Comparison of ENCODE assay signal across 10 mouse cellular contexts in the genomic region with DNA sequence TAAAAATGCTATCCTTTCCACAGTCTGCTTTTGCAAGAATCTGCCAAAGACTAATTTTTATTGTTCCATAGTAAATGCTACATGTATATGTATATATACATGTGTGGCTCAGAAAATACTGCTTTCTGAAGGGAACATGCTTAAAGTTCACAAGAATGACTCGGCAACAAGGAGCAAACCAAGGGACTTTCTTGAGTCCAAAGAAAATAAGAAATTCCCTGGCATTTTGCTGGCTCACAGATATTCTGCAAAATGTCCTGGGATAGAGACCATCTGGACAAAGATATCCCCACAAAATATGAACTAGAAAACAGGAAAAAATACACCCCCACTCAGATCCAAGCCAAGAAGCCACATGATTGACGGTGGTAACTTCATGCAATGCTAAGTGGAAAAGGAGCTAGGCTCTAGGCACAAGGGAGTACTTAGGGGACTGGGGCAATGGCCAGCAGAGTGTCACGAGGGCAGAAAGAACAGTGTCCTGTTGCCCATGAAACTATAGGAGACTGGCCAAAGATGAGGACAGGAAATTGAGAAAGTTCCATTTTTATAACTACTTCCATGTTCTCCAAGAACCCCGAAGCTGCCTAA.
A peak's percentile ranks its signal among the peaks of the same experiment; 100 is the strongest.
DNase-seq lines count a peak whose midpoint lies in the region; ATAC-seq and TF ChIP-seq lines count a peak whose summit lies in the region.
"Had no signal": no experiment of that assay in that cellular context is flagged by ENCODE, and none has a peak within 500 bp of the region (broad histone marks: within the 10 kb centered on the region; RNA-seq: fewer than 3 reads in every experiment).

No protein-coding gene starts in this region.

- no peak overlapping the region for H3K4me3 ChIP-seq in heart, postnatal 0 days (ENCODE audit: low read depth, low read length)
- H3K4me3 ChIP-seq in neural tube, embryonic 15.5 days (replicated peaks) = no peak overlapping the region
- H3K4me3 ChIP-seq: embryonic facial prominence, embryonic 13.5 days; limb, embryonic 13.5 days had no signal

- peak; percentile 6 to 8 for DNase-seq in spleen, postnatal 36 days (ENCODE audit: low spot score in 2 of 2)
- DNase-seq in spleen, postnatal 10 days (ENCODE audit: low spot score in 2 of 2) = no peak
- peak; percentile 12 for DNase-seq in heart, postnatal 0 days (ENCODE audit: low spot score)
- DNase-seq in kidney, postnatal 14 days = peak; percentile 76
- no peak for DNase-seq in layer of hippocampus, postnatal 36 days
- no peak for DNase-seq in retina, embryonic 14.5 days (ENCODE audit: low spot score)
- no peak for DNase-seq in liver

- TF ChIP-seq CTCF in heart, postnatal 0 days (IDR thresholded peaks at IDR 0.05; ENCODE audit: low read depth) = no peak

- 66% methylated on average over 4 of the region's 4 CpGs for WGBS in heart, postnatal 0 days
- 48% methylated on average over 4 of the region's 4 CpGs for WGBS in neural tube, embryonic 15.5 days

- H3K9ac ChIP-seq in heart, postnatal 0 days (replicated peaks; ENCODE audit: low read depth, low read length) = no peak overlapping the region
- H3K9ac ChIP-seq in neural tube, embryonic 15.5 days (replicated peaks) = no peak overlapping the region
- H3K9ac ChIP-seq: embryonic facial prominence, embryonic 13.5 days; limb, embryonic 13.5 days had no signal

- ATAC-seq in heart, postnatal 0 days (ENCODE audit: insufficient read depth, low read depth) = no peak
- ATAC-seq in neural tube, embryonic 15.5 days (ENCODE audit: low FRiP score) = no peak; the same call in 1 of the 2 replicates

- no peaks in the 10 kb centered on the region for H3K4me1 ChIP-seq in heart, postnatal 0 days (ENCODE audit: control insufficient read depth, insufficient read depth)
- peaks cover 15% of the 10 kb centered on the region for H3K4me1 ChIP-seq in neural tube, embryonic 15.5 days

- H3K27me3 ChIP-seq in heart, postnatal 0 days (ENCODE audit: control insufficient read depth, insufficient read depth, low read length) = no peaks in the 10 kb centered on the region
- no peaks in the 10 kb centered on the region for H3K27me3 ChIP-seq in neural tube, embryonic 15.5 days (replicated peaks)
- H3K27me3 ChIP-seq: embryonic facial prominence, embryonic 13.5 days; limb, embryonic 13.5 days had no signal

- H3K4me2 ChIP-seq in heart, postnatal 0 days (ENCODE audit: low read depth, low read length) = no peak overlapping the region
- H3K4me2 ChIP-seq in neural tube, embryonic 15.5 days = peak overlapping the region; percentile 56

- H3K36me3 ChIP-seq in heart, postnatal 0 days (replicated peaks; ENCODE audit: control insufficient read depth, insufficient read depth, low read length) = no peaks in the 10 kb centered on the region
- H3K36me3 ChIP-seq in neural tube, embryonic 15.5 days = no peaks in the 10 kb centered on the region
- H3K36me3 ChIP-seq: embryonic facial prominence, embryonic 13.5 days; limb, embryonic 13.5 days had no signal

- H3K27ac ChIP-seq in heart, postnatal 0 days (ENCODE audit: low read depth) = 0 out of 2 replicates have a peak overlapping the region, but pooled peaks have one; percentile 16
- no peak overlapping the region for H3K27ac ChIP-seq in neural tube, embryonic 15.5 days (replicated peaks)
- H3K27ac ChIP-seq: embryonic facial prominence, embryonic 13.5 days; limb, embryonic 13.5 days had no signal

- TF ChIP-seq EP300 in heart, postnatal 0 days (IDR thresholded peaks at IDR 0.05; ENCODE audit: low read depth) = no peak

- H3K9me3 ChIP-seq in heart, postnatal 0 days (replicated peaks; ENCODE audit: control insufficient read depth, low read length) = no peaks in the 10 kb centered on the region
- H3K9me3 ChIP-seq in neural tube, embryonic 15.5 days (replicated peaks) = no peaks in the 10 kb centered on the region
- H3K9me3 ChIP-seq: embryonic facial prominence, embryonic 13.5 days; limb, embryonic 13.5 days had no signal

Comparison
In these comparisons a context has a peak if more than half of its experiments do, and no peak if none do; other contexts are left out.
1. DNase-seq: peak in spleen, postnatal 36 days (2 of 2), heart, postnatal 0 days (single experiment) and kidney, postnatal 14 days (single experiment); none in spleen, postnatal 10 days (0 of 2), layer of hippocampus, postnatal 36 days (0 of 2), retina, embryonic 14.5 days (single experiment) and liver (single experiment).